Mouse (Mus musculus) cerebellum, adult 9-11 months (tissue): Measurements from ENCODE around the gene Ptprn.
A peak's percentile ranks its signal among the peaks of the same experiment; 100 is the strongest.
"Not testable (repeated sequence)": the region's sequence is repeated elsewhere in the genome, so short reads cannot be mapped to it uniquely, and the experiment has no call there.

Experiments
- DNase-seq: peaks from one replicate; pipeline ENCODE4 v3.0.0; 2022

The Ptprn gene

GRCm38 (mm10) chr1:75252308-75252707 is 12.0 kb downstream of the Ptprn start:
- peak; percentile 58 for DNase-seq

DNA sequence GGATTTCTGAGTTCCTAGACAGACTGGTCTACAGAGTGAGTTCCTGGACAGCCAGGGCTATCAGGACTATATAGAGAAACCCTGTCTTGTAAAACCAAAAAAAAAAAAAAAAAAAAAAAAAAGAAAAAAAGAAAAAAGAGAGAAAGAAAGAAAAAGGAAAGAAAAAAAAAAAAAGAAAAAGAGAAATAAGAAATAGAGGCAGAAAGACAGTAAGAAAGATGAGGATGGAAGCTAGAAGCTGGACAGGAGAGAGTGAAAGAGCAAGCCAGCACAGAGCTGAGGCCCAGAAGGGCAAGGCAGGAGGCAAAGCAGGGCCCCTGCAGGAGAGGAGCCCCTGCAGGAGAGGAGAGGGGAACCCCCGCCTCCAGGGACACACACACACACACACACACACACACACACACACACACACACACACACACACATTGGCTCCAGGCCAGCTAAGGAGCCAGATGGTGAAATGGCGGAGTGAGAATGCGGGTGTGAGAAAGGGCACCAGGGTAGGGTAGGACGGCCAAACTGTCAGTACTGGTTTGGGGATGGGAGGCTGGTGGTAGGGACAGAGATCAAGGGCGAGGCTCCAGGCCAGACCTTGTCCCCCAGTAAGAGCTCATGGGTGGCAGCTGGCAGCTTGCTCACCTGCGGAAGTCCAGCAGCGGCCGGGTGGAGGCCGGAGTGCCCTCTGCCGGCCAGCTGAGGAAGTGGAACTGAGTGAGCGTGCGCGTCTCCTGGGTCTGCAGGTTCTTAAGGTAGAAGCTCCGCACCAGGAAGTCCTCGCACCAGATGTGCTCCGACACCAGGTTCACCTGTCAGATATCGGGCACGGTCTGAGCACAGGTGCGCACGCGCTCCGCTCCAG is 13.0 kb downstream of the Ptprn start:
- peak; percentile 91 for DNase-seq

DNA sequence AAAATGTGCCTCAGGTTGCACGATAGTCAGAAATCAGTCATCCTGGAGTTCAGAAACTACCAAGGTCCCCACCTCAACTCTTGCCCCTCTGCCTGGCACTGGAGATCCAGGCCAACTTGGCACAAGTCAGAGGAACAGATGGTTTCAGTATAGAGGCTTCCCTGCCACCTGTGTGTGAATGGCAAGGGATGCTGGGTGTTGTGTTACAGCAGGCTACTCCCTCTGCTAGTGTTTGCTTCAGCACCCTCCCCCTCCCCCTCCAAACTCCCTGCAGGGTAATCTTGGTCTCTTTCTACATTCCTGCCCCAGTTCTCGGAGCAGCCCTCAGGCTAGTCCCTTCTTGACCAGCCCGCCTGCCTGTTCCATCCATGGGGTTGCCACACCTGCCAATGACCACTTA is 13.8 kb downstream of the Ptprn start:
- DNase-seq: peak; percentile 81

GRCm38 (mm10) chr1:75248041-75248772 is 16.1 kb downstream of the Ptprn start:
- peak; percentile 68 for DNase-seq

GRCm38 (mm10) chr1:75247071-75247930 is 17.0 kb downstream of the Ptprn start:
- peak; percentile 52 for DNase-seq

DNA sequence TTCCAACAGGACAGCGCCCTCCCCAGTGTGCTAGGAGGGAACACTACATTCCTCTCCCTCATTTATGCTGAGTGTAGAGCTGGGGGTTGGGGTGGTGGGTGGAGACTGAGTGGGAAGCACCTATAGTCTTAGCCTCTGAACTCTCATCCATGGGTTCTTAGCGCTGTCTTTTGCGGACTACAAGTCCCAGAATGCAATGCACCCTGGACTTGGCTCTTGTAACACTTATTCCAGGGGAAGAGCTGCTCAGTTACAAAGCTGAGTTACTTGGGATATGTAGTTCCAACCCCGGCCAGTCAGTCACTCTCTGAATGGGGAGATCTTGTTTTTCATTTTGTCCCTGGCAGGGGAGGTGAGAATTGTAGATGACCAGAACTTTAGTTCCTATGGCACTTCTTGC is 19.5 kb downstream of the Ptprn start:
- DNase-seq: peak; percentile 69

DNA sequence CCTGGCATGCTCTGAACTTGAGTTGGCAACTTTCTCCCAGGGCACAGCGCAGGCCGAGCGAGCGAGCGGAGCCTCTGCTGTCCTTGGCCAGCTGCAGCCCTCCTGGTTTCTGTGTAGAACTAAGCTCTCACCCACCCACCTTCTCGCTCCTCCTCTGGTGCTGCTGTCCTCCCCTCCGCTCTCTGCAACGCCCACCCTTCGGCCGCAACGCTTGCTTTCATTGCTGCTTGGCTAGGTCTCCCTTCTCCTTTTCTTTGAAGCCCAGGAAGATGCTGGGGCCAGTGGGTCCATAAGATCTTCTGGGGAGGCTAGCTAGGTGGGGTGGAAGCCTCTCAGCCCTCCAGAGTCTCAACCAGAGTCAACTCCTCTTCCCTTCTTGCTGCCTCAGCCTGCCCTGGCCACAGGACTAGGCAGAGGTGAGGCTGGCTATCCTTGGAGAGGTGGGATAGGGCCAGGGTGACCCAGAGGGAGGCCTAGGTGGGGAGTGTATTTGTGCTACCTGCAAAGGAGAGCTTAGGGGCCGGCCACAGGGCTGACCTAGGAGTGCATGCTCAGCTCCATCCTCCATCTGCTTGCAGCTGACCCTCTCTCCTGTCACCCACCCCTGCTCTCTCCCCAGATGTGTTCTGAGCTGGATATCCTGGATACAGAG is 20.0 kb downstream of the Ptprn start:
- DNase-seq: peak; percentile 42

DNA sequence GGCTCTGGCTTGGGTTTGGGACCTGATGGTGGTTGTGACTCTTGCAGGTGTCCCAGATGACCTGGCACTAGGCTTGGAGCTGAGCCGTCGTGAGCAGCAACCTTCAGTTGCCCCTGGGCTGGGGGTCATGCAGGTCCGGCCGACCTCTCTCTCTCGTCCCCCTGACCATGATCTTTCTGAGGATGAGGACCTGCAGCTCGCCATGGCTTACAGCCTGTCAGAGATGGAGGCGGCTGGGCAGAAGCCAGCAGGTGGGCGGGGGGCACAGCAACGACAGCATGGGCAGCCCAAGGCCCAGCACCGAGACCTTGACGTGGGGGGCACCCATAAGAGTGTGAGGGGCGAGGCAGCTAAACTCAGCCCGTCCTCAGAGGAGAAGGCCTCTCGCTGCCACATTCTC is 20.9 kb downstream of the Ptprn start:
- peak; percentile 53 for DNase-seq

DNA sequence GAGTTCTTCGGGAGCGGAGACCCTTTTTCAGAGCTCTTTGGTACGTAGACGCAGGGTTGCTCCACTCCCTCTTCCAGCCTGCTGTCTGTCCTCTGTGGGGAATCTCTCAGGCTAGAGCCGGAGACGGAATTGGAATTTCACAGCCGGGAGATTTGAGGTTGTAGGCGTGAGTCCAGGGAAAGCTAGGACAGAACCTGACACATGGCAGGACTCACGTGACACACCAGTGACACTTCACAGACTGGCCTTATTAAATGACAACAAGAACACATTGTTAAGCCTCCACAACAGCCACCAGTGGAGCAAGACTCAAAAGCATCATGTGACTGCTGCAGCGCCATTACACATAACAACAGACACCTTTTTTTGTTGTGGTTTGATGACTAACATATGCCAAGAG is 24.7 kb downstream of the Ptprn start:
- peak; percentile 67 for DNase-seq

DNA sequence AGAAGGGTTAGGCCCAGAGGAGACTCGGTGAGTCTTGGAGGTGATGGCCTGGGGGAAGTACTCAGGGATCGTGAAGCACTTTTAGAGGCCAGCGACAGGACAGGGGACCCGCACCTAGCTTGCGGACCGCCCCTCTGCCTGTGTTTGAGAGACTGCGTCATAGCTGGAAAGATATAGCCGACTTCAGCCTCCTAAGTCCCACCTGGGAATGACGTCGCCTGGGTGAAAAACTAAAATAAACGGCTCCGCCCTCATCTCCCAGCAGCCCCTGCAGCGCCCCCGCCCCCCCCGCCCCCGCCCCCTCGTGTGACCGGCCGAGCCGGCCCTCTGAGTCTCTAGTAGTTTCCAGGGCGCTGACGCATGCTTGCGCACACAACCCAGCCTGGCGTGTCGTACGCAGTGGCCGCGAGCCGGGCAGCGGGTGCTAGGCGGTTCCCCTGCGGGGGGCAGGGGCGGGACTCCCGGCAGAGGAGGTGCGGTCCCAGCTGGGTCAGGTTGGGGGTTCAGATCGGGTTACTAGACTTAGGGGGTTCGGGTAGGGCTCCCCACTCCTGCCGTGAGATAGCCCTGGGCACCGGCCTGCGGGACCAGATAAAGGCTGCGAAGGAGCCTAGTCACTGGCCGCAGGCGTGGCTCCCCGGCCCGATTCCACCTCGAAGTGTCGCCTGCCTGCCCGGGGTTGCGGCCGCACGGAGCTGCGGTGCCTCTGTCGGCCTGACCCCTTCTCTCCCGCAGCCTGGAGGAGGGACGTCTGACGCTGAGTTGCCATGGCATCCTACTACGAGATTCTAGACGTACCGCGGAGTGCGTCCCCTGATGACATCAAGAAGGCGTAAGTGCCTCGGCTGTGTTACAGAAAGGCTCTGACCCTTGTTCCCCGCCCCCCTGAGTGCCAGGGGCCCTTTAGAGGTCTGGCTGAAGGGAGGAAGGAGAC is 27.9 kb downstream of the Ptprn start, which contains the start of gene Dnajb2:
TSS of gene Dnajb2 (plus strand) at position 290 of the 934 bp plus-strand sequence.
- DNase-seq: peak; percentile 93

GRCm38 (mm10) chr1:75234606-75235005 is 29.7 kb downstream of the Ptprn start:
- DNase-seq: peak; percentile 87

GRCm38 (mm10) chr1:75232489-75232888 is 31.8 kb downstream of the Ptprn start:
- not testable (repeated sequence) for DNase-seq

GRCm38 (mm10) chr1:75231664-75232152 is 32.6 kb downstream of the Ptprn start, which contains the start of gene A630095N17Rik:
Gene A630095N17Rik, minus strand, starts transcription at chr1:75232102.
- no peak for DNase-seq

DNA sequence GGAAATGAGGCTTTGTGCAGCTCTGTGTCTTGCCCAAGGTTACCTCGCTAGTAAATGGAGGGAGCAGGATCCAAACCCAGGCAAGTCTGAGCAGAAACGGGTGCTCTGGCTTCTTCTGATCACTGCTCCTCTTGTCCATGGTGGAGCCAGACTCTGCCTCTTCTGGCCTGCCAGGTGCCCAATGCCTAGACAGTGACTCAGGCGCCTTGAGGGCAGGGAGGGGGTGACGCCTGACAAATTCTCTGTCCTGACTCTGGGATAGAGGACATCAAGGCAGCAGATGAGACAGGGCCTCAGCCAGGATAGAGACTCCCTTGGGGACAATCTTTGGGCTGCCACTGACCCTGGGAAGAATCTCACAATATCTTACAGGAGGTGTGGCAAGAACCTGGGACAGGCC is 33.1 kb downstream of the Ptprn start:
- DNase-seq: peak; percentile 10

GRCm38 (mm10) chr1:75230335-75230994 is 33.8 kb downstream of the Ptprn start:
- no peak for DNase-seq

DNA sequence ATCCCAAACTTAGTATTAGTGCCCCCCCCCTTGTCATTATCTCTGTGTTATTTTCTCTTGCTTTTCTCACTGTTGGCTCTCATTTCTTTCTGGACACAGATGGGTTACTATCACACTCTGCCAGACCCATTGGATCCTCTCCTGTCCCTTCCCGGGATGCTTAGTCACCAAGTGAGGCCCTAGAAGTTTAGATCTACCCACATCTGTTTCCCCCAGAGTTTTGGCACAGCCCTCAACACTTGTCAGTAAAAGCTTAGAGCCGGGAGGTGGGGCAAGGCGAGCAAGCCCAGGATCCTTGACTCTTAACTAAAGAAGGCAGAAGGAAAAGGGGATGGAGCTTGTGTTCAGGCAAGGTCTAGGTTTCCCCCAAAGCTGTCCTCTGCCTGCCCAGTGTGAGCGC is 35.1 kb downstream of the Ptprn start:
- no peak for DNase-seq

DNA sequence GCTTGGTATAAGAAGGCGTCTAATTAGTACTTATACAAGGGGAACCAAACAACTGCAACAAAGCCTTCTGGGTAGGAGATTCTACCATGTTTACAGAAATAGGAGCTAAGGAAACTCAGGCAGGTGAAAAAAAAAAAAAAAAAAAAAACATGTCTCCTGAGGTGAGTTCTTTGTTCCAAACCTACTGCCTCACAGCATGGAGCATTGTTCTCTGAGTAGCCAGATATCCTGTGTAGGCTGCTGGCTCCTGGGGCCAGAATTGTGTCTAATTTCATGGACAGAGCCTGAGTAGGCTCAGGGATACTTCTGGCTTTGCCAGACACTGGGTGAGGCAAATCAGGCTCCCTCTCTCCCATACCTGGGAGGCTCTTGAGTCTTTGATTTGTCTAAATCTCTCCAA is 36.6 kb downstream of the Ptprn start:
- no peak for DNase-seq

DNA sequence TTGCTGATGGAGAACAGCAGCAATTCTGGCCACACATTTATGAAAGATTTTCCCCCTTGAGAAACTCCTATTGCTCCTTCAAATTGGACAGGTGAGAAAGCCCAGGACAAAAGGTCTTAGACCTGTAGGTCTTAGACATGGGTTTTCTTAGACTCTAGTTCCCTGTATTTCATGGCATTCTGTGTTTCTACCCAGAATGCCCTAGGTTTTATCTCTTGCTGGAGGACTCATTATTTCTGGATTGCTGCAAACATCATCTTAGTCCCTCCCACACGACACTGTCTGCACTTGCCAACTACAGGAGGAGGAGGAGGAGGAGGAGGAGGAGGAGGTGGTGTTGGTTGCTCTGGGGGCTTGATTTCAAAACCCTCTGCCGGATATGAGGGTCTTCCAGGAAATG is 38.2 kb downstream of the Ptprn start:
- DNase-seq: no peak

DNA sequence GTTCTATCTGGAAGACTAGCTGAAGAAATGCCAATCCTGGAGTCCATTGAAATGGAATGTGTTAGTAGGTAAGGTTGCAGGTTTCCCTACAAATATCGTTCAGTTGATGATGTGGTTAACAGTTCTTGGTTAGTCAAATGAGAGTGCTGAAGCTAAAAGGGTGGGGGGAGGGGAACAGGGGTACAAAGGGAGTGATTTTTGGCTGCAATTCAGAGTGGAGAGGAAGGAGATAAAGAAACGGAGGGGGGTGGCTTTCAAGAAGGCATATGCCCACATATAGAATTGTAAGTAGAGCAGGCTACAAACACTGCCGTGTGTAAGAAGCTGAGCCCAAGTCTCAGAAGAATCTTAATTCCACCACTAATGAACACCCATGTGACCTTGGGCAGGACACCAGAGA is 38.8 kb downstream of the Ptprn start:
- DNase-seq: no peak

- DNase-seq: no peak
These were observed 40.8 kb downstream of the Ptprn start for GRCm38 (mm10) chr1:75223532-75223931.

GRCm38 (mm10) chr1:75222926-75223325 is 41.4 kb downstream of the Ptprn start:
- DNase-seq: no peak
